Mouse (Mus musculus): ENCODE measurements around the gene Dnali1. TPM values are rescaled to one million over a fixed set of nuclear protein-coding genes. Genes with fewer than 3 reads are reported as not detected.

Dnali1 gene
- 0.17 and 0.20 TPM in 2 replicates for polyA plus RNA-seq (2016; fragmentation: Nextera tagmentation; extraction: Ambion mirVana)

- H3K27ac ChIP-seq = peak within 1 kb of the TSS; percentile 67; the same call in 1 of the 2 replicates
- 3% methylated on average over 26 of the region's 26 CpGs for WGBS
- ATAC-seq (ENCODE audit: insufficient number of reproducible peaks, insufficient read depth, low FRiP score, low TSS enrichment) = peak; percentile 31; the same call in 1 of the 2 replicates
Observed at GRCm38 (mm10) chr4:125065517-125066307, at the start of gene Dnali1. Gene Dnali1 (minus strand): TSS chr4:125065703.

GRCm38 (mm10) chr4:125115081-125115480, 49.6 kb upstream of the Dnali1 start:
- peaks cover 15% of the 10 kb centered on the region for H3K36me3 ChIP-seq
- 83% methylated on average over 4 of the region's 4 CpGs for WGBS
- H3K27ac ChIP-seq = peak overlapping the region; percentile 47; the same call in 1 of the 2 replicates
- no peaks in the 10 kb centered on the region for H3K27me3 ChIP-seq
- no peaks in the 10 kb centered on the region for H3K9me3 ChIP-seq
- no peak overlapping the region for H3K9ac ChIP-seq
- no peak overlapping the region for H3K4me2 ChIP-seq (replicated peaks)
- ATAC-seq (ENCODE audit: insufficient number of reproducible peaks, insufficient read depth, low FRiP score, low TSS enrichment) = no peak
- peaks cover 19% of the 10 kb centered on the region for H3K4me1 ChIP-seq
- no peak overlapping the region for H3K4me3 ChIP-seq

More at GRCm38 (mm10) chr4:125065517-125066307, at the start of gene Dnali1:
- Histone ChIP-seq H3K36me3 (peaks cover 22% of the 10 kb centered on the region), H3K4me3 (peak within 1 kb of the TSS; percentile 98), H3K4me2 (replicated peaks) (peak within 1 kb of the TSS; percentile 90), H3K27me3 (no peaks in the 10 kb centered on the region), H3K4me1 (peaks cover 12% of the 10 kb centered on the region), H3K9me3 (no peaks in the 10 kb centered on the region), H3K9ac (peak within 1 kb of the TSS; percentile 97)

- H3K9ac ChIP-seq = no peak overlapping the region
- peak overlapping the region; percentile 47; the same call in 1 of the 2 replicates for H3K27ac ChIP-seq
- 6% methylated on average over 6 of the region's 6 CpGs for WGBS
- H3K4me2 ChIP-seq (replicated peaks) = no peak overlapping the region
- ATAC-seq (ENCODE audit: insufficient number of reproducible peaks, insufficient read depth, low FRiP score, low TSS enrichment) = no peak
- H3K36me3 ChIP-seq = peaks cover 19% of the 10 kb centered on the region
- H3K27me3 ChIP-seq = no peaks in the 10 kb centered on the region
- H3K9me3 ChIP-seq = no peaks in the 10 kb centered on the region
- H3K4me3 ChIP-seq = no peak overlapping the region
- H3K4me1 ChIP-seq = peaks cover 19% of the 10 kb centered on the region
Observed at GRCm38 (mm10) chr4:125114638-125115037, 49.1 kb upstream of the Dnali1 start.

GRCm38 (mm10) chr4:125105354-125105753, 39.9 kb upstream of the Dnali1 start:
- H3K36me3 ChIP-seq = peaks cover 60% of the 10 kb centered on the region
- H3K4me2 ChIP-seq (replicated peaks) = no peak overlapping the region
- H3K9me3 ChIP-seq = no peaks in the 10 kb centered on the region
- ATAC-seq (ENCODE audit: insufficient number of reproducible peaks, insufficient read depth, low FRiP score, low TSS enrichment) = no peak
- no peaks in the 10 kb centered on the region for H3K27me3 ChIP-seq
- no peak overlapping the region for H3K9ac ChIP-seq
- H3K4me1 ChIP-seq = no peaks in the 10 kb centered on the region
- 90% methylated on average over 9 of the region's 9 CpGs for WGBS
- no peak overlapping the region for H3K4me3 ChIP-seq
- H3K27ac ChIP-seq = no peak overlapping the region

- ATAC-seq (ENCODE audit: insufficient number of reproducible peaks, insufficient read depth, low FRiP score, low TSS enrichment) = no peak
- Histone ChIP-seq H3K4me1 (no peaks in the 10 kb centered on the region; the same call in 1 of the 2 replicates), H3K9me3 (no peaks in the 10 kb centered on the region), H3K36me3 (peaks cover 43% of the 10 kb centered on the region), H3K27ac (no peak overlapping the region), H3K4me3 (no peak overlapping the region), H3K27me3 (no peaks in the 10 kb centered on the region), H3K4me2 (replicated peaks) (no peak overlapping the region), H3K9ac (no peak overlapping the region)
- WGBS = 66% methylated on average over 13 of the region's 13 CpGs
Observed at GRCm38 (mm10) chr4:125101334-125101733, 35.8 kb upstream of the Dnali1 start.

GRCm38 (mm10) chr4:125099458-125099857, 34.0 kb upstream of the Dnali1 start:
- no peak for ATAC-seq (ENCODE audit: insufficient number of reproducible peaks, insufficient read depth, low FRiP score, low TSS enrichment)
- WGBS = 10% methylated on average over 8 of the region's 8 CpGs
- Histone ChIP-seq H3K27ac (no peak overlapping the region), H3K36me3 (peaks cover 26% of the 10 kb centered on the region), H3K4me3 (no peak overlapping the region), H3K9ac (no peak overlapping the region), H3K27me3 (no peaks in the 10 kb centered on the region), H3K9me3 (no peaks in the 10 kb centered on the region), H3K4me2 (replicated peaks) (no peak overlapping the region), H3K4me1 (no peaks in the 10 kb centered on the region; the same call in 1 of the 2 replicates)

GRCm38 (mm10) chr4:125097412-125097811, 31.9 kb upstream of the Dnali1 start:
- no peaks in the 10 kb centered on the region; the same call in 1 of the 2 replicates for H3K4me1 ChIP-seq
- no peaks in the 10 kb centered on the region for H3K27me3 ChIP-seq
- no peak overlapping the region for H3K4me3 ChIP-seq
- H3K9ac ChIP-seq = no peak overlapping the region
- H3K9me3 ChIP-seq = no peaks in the 10 kb centered on the region
- WGBS = 77% methylated on average over 4 of the region's 4 CpGs
- no peak overlapping the region for H3K4me2 ChIP-seq (replicated peaks)
- ATAC-seq (ENCODE audit: insufficient number of reproducible peaks, insufficient read depth, low FRiP score, low TSS enrichment) = no peak
- peaks cover 18% of the 10 kb centered on the region for H3K36me3 ChIP-seq
- no peak overlapping the region for H3K27ac ChIP-seq

GRCm38 (mm10) chr4:125096066-125096465, 30.6 kb upstream of the Dnali1 start:
- H3K36me3 ChIP-seq = peaks cover 23% of the 10 kb centered on the region
- no peak overlapping the region for H3K27ac ChIP-seq
- H3K4me2 ChIP-seq (replicated peaks) = no peak overlapping the region
- H3K9me3 ChIP-seq = no peaks in the 10 kb centered on the region
- no peaks in the 10 kb centered on the region for H3K27me3 ChIP-seq
- H3K4me3 ChIP-seq = no peak overlapping the region
- ATAC-seq (ENCODE audit: insufficient number of reproducible peaks, insufficient read depth, low FRiP score, low TSS enrichment) = no peak
- H3K9ac ChIP-seq = no peak overlapping the region
- no peaks in the 10 kb centered on the region; the same call in 1 of the 2 replicates for H3K4me1 ChIP-seq
- WGBS = 89% methylated on average over 5 of the region's 5 CpGs

GRCm38 (mm10) chr4:125093031-125093430, 27.5 kb upstream of the Dnali1 start:
- Histone ChIP-seq H3K27ac (no peak overlapping the region), H3K36me3 (peaks cover 46% of the 10 kb centered on the region), H3K4me2 (replicated peaks) (no peak overlapping the region), H3K9ac (no peak overlapping the region), H3K4me3 (no peak overlapping the region), H3K9me3 (no peaks in the 10 kb centered on the region), H3K27me3 (no peaks in the 10 kb centered on the region), H3K4me1 (no peaks in the 10 kb centered on the region)
- no peak for ATAC-seq (ENCODE audit: insufficient number of reproducible peaks, insufficient read depth, low FRiP score, low TSS enrichment)
- WGBS = 93% methylated on average over 5 of the region's 5 CpGs

GRCm38 (mm10) chr4:125085346-125085841, 19.9 kb upstream of the Dnali1 start:
- ATAC-seq (ENCODE audit: insufficient number of reproducible peaks, insufficient read depth, low FRiP score, low TSS enrichment) = peak; percentile 90
- H3K27me3 ChIP-seq = no peaks in the 10 kb centered on the region
- 0% methylated on average over 40 of the region's 45 CpGs for WGBS
- H3K9ac ChIP-seq = peak overlapping the region; percentile 72
- H3K36me3 ChIP-seq = peaks cover 36% of the 10 kb centered on the region
- H3K9me3 ChIP-seq = no peaks in the 10 kb centered on the region
- H3K4me3 ChIP-seq = peak overlapping the region; percentile 67
- H3K27ac ChIP-seq = peak overlapping the region; percentile 97
- peaks cover 14% of the 10 kb centered on the region for H3K4me1 ChIP-seq
- H3K4me2 ChIP-seq (replicated peaks) = peak overlapping the region; percentile 70

GRCm38 (mm10) chr4:125084403-125085345, 19.2 kb upstream of the Dnali1 start, which contains the start of gene Meaf6:
Gene Meaf6 (plus strand): TSS chr4:125085134.
- Histone ChIP-seq H3K4me1 (peaks cover 14% of the 10 kb centered on the region), H3K36me3 (peaks cover 28% of the 10 kb centered on the region), H3K27ac (peak within 1 kb of the TSS; percentile 97), H3K4me3 (peak within 1 kb of the TSS; percentile 67), H3K4me2 (replicated peaks) (peak within 1 kb of the TSS; percentile 70), H3K27me3 (no peaks in the 10 kb centered on the region), H3K9me3 (no peaks in the 10 kb centered on the region), H3K9ac (peak within 1 kb of the TSS; percentile 72)
- ATAC-seq (ENCODE audit: insufficient number of reproducible peaks, insufficient read depth, low FRiP score, low TSS enrichment) = peak; percentile 76
- WGBS = 1% methylated on average over 61 of the region's 63 CpGs

Data from embryonic facial prominence, embryonic 12.5 days (tissue).